Comparison of ENCODE assay signal across 28 mouse cellular contexts in the genomic region with DNA sequence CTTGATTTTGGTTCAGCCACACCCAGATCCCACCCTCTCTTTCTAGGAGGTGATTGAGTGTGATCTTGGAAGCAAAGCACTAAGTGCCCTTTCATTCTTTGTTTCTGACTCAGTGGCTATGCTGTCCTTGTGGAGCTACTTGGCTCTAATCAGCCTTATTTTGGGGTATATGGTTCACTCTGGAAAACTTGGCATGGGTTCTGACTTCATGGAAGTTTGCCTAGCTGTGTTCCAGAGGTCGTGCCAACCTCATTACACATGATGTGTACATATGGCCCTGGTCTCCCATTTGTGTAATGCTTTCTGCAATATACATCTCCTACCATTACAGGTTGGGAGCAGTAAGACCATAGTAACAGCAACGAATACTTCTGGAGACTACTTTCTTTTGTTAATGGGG.
DNase-seq lines count a peak whose midpoint lies in the region; ATAC-seq lines count a peak whose summit lies in the region.
"Had no signal": no experiment of that assay in that cellular context is flagged by ENCODE, and none has a peak within 500 bp of the region (broad histone marks: within the 10 kb centered on the region; RNA-seq: fewer than 3 reads in every experiment).

No protein-coding gene starts in this region.

- H3K27me3 ChIP-seq in forebrain, embryonic 14.5 days (replicated peaks; ENCODE audit: control insufficient read depth, insufficient read depth, low read length): no peaks in the 10 kb centered on the region
- H3K27me3 ChIP-seq in forebrain, embryonic 15.5 days: no peaks in the 10 kb centered on the region
- H3K27me3 ChIP-seq: CH12.LX; embryonic facial prominence, embryonic 13.5 days; forebrain, embryonic 12.5 days; hindbrain, embryonic 12.5 days had no signal

- no peak for ATAC-seq in forebrain, embryonic 14.5 days
- no peak for ATAC-seq in forebrain, embryonic 15.5 days (replicated peaks)
- ATAC-seq: forebrain, postnatal 0 days; hindbrain, embryonic 16.5 days; inflammation-experienced regulatory T-cells, adult 6 months; intestine, embryonic 16.5 days had no signal

- H3K36me3 ChIP-seq in forebrain, embryonic 14.5 days (ENCODE audit: control insufficient read depth, insufficient read depth, low read length): no peaks in the 10 kb centered on the region
- no peaks in the 10 kb centered on the region for H3K36me3 ChIP-seq in forebrain, embryonic 15.5 days
- H3K36me3 ChIP-seq: embryonic facial prominence, embryonic 10.5 days; embryonic facial prominence, embryonic 13.5 days; forebrain, embryonic 12.5 days; G1E; heart, embryonic 10.5 days; hindbrain, embryonic 12.5 days had no signal

- H3K4me1 ChIP-seq in forebrain, embryonic 14.5 days (ENCODE audit: control insufficient read depth, insufficient read depth, low read length): no peaks in the 10 kb centered on the region
- no peaks in the 10 kb centered on the region for H3K4me1 ChIP-seq in forebrain, embryonic 15.5 days
- H3K4me1 ChIP-seq: embryonic facial prominence, embryonic 10.5 days; embryonic facial prominence, embryonic 13.5 days; forebrain, embryonic 12.5 days; heart, embryonic 10.5 days; hindbrain, embryonic 12.5 days had no signal

- no peak overlapping the region for H3K27ac ChIP-seq in forebrain, embryonic 14.5 days (ENCODE audit: low read depth, low read length)
- no peak overlapping the region for H3K27ac ChIP-seq in forebrain, embryonic 15.5 days (replicated peaks)
- H3K27ac ChIP-seq: embryonic facial prominence, embryonic 10.5 days; embryonic facial prominence, embryonic 13.5 days; forebrain, embryonic 12.5 days; heart, adult 2 months; heart, embryonic 10.5 days; hindbrain, embryonic 12.5 days had no signal

- no peak overlapping the region for H3K9ac ChIP-seq in forebrain, embryonic 14.5 days (ENCODE audit: low read length)
- no peak overlapping the region for H3K9ac ChIP-seq in forebrain, embryonic 15.5 days (replicated peaks)
- H3K9ac ChIP-seq: embryonic facial prominence, embryonic 13.5 days; forebrain, embryonic 12.5 days; forebrain, postnatal 0 days; hindbrain, embryonic 12.5 days had no signal

- no peak overlapping the region for H3K4me3 ChIP-seq in forebrain, embryonic 14.5 days (ENCODE audit: low read depth, low read length)
- H3K4me3 ChIP-seq in forebrain, embryonic 15.5 days: no peak overlapping the region
- H3K4me3 ChIP-seq: embryonic facial prominence, embryonic 10.5 days; embryonic facial prominence, embryonic 13.5 days; erythroblast, embryonic 14.5 days; forebrain, embryonic 12.5 days; heart, adult 2 months; heart, embryonic 10.5 days; hindbrain, embryonic 12.5 days had no signal

- H3K9me3 ChIP-seq in forebrain, embryonic 14.5 days (replicated peaks; ENCODE audit: control insufficient read depth, low read length): no peaks in the 10 kb centered on the region
- H3K9me3 ChIP-seq in forebrain, embryonic 15.5 days: 0 out of 2 replicates have a peak, but pooled peaks cover 3% of the 10 kb centered on the region
- H3K9me3 ChIP-seq: embryonic facial prominence, embryonic 10.5 days; embryonic facial prominence, embryonic 13.5 days; forebrain, embryonic 12.5 days; heart, embryonic 10.5 days; hindbrain, embryonic 12.5 days had no signal

- no peak overlapping the region for H3K4me2 ChIP-seq in forebrain, embryonic 14.5 days (ENCODE audit: low read length)
- H3K4me2 ChIP-seq in forebrain, embryonic 15.5 days (replicated peaks): no peak overlapping the region
- H3K4me2 ChIP-seq: embryonic facial prominence, embryonic 13.5 days; forebrain, embryonic 12.5 days; hindbrain, embryonic 12.5 days had no signal

- 60% methylated on average over 2 of the region's 2 CpGs for WGBS in forebrain, embryonic 14.5 days
- 66% methylated on average over 2 of the region's 2 CpGs for WGBS in forebrain, embryonic 15.5 days

- peak; percentile 25 for DNase-seq in adrenal gland, adult 2 months
- no peak for DNase-seq in adrenal gland, postnatal 10 days
- DNase-seq in forebrain, embryonic 14.5 days (ENCODE audit: low spot score): peak; percentile 13
- DNase-seq in 3T3-L1 (ENCODE audit: low read depth, low spot score): peak; percentile 36
- no peak for DNase-seq in right cerebral cortex, postnatal 14 days
- DNase-seq: adrenal gland, postnatal 25 days; B cell, adult 2 months; cerebellum, adult 18-20 months; cerebellum, adult 9-10 months; cerebellum, postnatal 36 days; embryo, embryonic 11 days; forebrain, postnatal 0 days; gastrocnemius, postnatal 25 days; heart, adult 2 months; kidney, adult 18-20 months; kidney, adult 9 months had no signal

Comparison
In these comparisons a context has a peak if more than half of its experiments do, and no peak if none do; other contexts are left out.
1. DNase-seq: peak in adrenal gland, adult 2 months (single experiment), forebrain, embryonic 14.5 days (single experiment) and 3T3-L1 (single experiment); none in adrenal gland, postnatal 10 days (single experiment) and right cerebral cortex, postnatal 14 days (single experiment).